Mouse (Mus musculus) cortical plate, adult 2 months (tissue): Measurements from ENCODE around the gene Sirt6.

Experiments used
- CTCF ChIP-seq: fragments of 200-500 bp; IDR thresholded peaks from 2 replicates; pipeline ENCODE4 v1.5.1; 2011; ENCODE audit warnings: mild to moderate bottlenecking, control low read depth, low read length; ENCODE audit not compliant: insufficient read depth; ENCODE audit errors: extremely low read depth
- POLR2A ChIP-seq: fragments of 200-500 bp; IDR thresholded peaks from 2 replicates; pipeline ENCODE4 v1.6.1; 2011; ENCODE audit warnings: mild to moderate bottlenecking, low read length, control low read depth; ENCODE audit not compliant: insufficient read depth; ENCODE audit errors: extremely low read depth

GRCm38 (mm10) chr10:81572975-81573374 lies 54.6 kb downstream of the Sirt6 start:
- TF ChIP-seq CTCF (no peak), POLR2A (no peak)
